Mouse (Mus musculus): ENCODE results near the gene Gm884. TPM values are rescaled to one million over a fixed set of nuclear protein-coding genes. Genes with fewer than 3 reads are reported as not detected.

Gene Gm884
- polyA plus RNA-seq, 1 experiment from 2014 or later = not detected

Other genes with a start within 250 kb of the Gm884 start
- 5.2 and 5.9 TPM in 2 replicates for gene Plekhm1, start 208.5 kb downstream of the Gm884 start, polyA plus RNA-seq (2014; fragmentation: Nextera tagmentation; extraction: Ambion mirVana)
- gene Lrrc37a, start 116.5 kb downstream of the Gm884 start, polyA plus RNA-seq (2014; fragmentation: Nextera tagmentation; extraction: Ambion mirVana) = not detected in 2 replicates
- gene Lyzl6, start 17.8 kb upstream of the Gm884 start, polyA plus RNA-seq (2014; fragmentation: Nextera tagmentation; extraction: Ambion mirVana) = not detected in 2 replicates
- 0.21 and 0.35 TPM in 2 replicates for gene Rprml, start 28.4 kb upstream of the Gm884 start, polyA plus RNA-seq (2014; fragmentation: Nextera tagmentation; extraction: Ambion mirVana)
- 86.7 and 89.9 TPM in 2 replicates for gene Gosr2, start 76.8 kb upstream of the Gm884 start, polyA plus RNA-seq (2014; fragmentation: Nextera tagmentation; extraction: Ambion mirVana)
- gene Wnt9b, start 128.7 kb upstream of the Gm884 start, polyA plus RNA-seq (2014; fragmentation: Nextera tagmentation; extraction: Ambion mirVana) = 2.1 and 3.9 TPM in 2 replicates
- 4.7 and 5.3 TPM in 2 replicates for gene Wnt3, start 153.0 kb upstream of the Gm884 start, polyA plus RNA-seq (2014; fragmentation: Nextera tagmentation; extraction: Ambion mirVana)

Data from embryonic facial prominence, embryonic 11.5 days (tissue).